Mouse (Mus musculus) kidney, adult 2 months (tissue): ENCODE measurements around the gene Tecpr1. TPM values are rescaled to one million over a fixed set of nuclear protein-coding genes. Genes with fewer than 3 reads are reported as not detected.
A peak's percentile ranks its signal among the peaks of the same experiment; 100 is the strongest.

Source experiments
- DNase-seq: peaks from one replicate; pipeline ENCODE4 v3.0.0; 2021
- H3K27ac ChIP-seq: fragments of 200-500 bp; 2 replicates; pipeline ENCODE4 v1.5.1; 2012; ENCODE audit warnings: low read depth, low read length, control low read depth, inconsistent platforms; ENCODE audit not compliant: insufficient read depth
- H3K27me3 ChIP-seq: fragments of 200-500 bp; replicated peaks from 2 replicates; pipeline ENCODE4 v1.6.1; 2012; ENCODE audit warnings: mild to moderate bottlenecking, moderate library complexity, low read length, inconsistent platforms; ENCODE audit not compliant: control insufficient read depth, insufficient read depth
- H3K36me3 ChIP-seq: fragments of 200-500 bp; 2 replicates; pipeline ENCODE4 v1.6.1; 2012; ENCODE audit warnings: mild to moderate bottlenecking, moderate library complexity, low read length, inconsistent platforms; ENCODE audit not compliant: control insufficient read depth, insufficient read depth
- H3K4me1 ChIP-seq: fragments of 200-500 bp; 2 replicates; pipeline ENCODE4 v1.6.1; 2011; ENCODE audit warnings: low read length; ENCODE audit not compliant: control insufficient read depth, insufficient read depth
- H3K4me3 ChIP-seq: fragments of 200-500 bp; 2 replicates; pipeline ENCODE4 v1.5.1; 2011; ENCODE audit warnings: mild to moderate bottlenecking, low read depth, low read length, control low read depth; ENCODE audit not compliant: insufficient read depth
- CTCF ChIP-seq: fragments of 200-500 bp; conservative IDR thresholded peaks from 2 replicates; pipeline ENCODE4 v1.5.1; 2011; ENCODE audit warnings: low read depth, mild to moderate bottlenecking, control low read depth, low read length, moderate library complexity, mixed read lengths; ENCODE audit not compliant: insufficient read depth, insufficient read length
- POLR2A ChIP-seq: fragments of 200-500 bp; IDR thresholded peaks from one replicate; pipeline ENCODE4 v1.6.1; 2011; ENCODE audit warnings: low read depth, low read length, control low read depth
- WGBS: fragments of 180-500 bp; shearing (Covaris S2); methylation state at CpG from one replicate; pipeline ENCODE4 v1.1.7; 2018; 5-methylcytosine and 5-hydroxymethylcytosine counted together
- polyA plus RNA-seq: library from polyadenylated mRNA; depleted of rRNA; stranded (reverse); fragments of >200 nt; gene quantifications from 2 replicates; pipeline ENCODE4 v1.2.3, GENCODE M21; 2012; rRNA removed

Gene Tecpr1
- polyA plus RNA-seq: 35.6 and 36.6 TPM in 2 replicates

GRCm38 (mm10) chr5:144223503-144223862, at the start of gene Tecpr1:
Gene Tecpr1 (minus strand): TSS chr5:144223615.
- peak; percentile 98 for DNase-seq
- under 1% methylated on average over 37 of the region's 37 CpGs for WGBS
- Histone ChIP-seq H3K27me3 (no peaks in the 10 kb centered on the region), H3K36me3 (no peaks in the 10 kb centered on the region), H3K4me3 (peak within 1 kb of the TSS; percentile 72), H3K4me1 (no peaks in the 10 kb centered on the region; the same call in 1 of the 2 replicates), H3K27ac (peak within 1 kb of the TSS; percentile 87)
- TF ChIP-seq CTCF (no peak), POLR2A (peak; percentile 40)

GRCm38 (mm10) chr5:144271772-144272171, 48.4 kb upstream of the Tecpr1 start:
- 60% methylated on average over 5 of the region's 5 CpGs for WGBS
- H3K27ac ChIP-seq: no peak overlapping the region
- no peaks in the 10 kb centered on the region for H3K27me3 ChIP-seq
- no peaks in the 10 kb centered on the region for H3K36me3 ChIP-seq
- TF ChIP-seq POLR2A (no peak), CTCF (no peak)
- no peaks in the 10 kb centered on the region for H3K4me1 ChIP-seq
- no peak overlapping the region for H3K4me3 ChIP-seq
- no peak for DNase-seq

GRCm38 (mm10) chr5:144271118-144271517, 47.7 kb upstream of the Tecpr1 start:
- H3K4me3 ChIP-seq: no peak overlapping the region
- TF ChIP-seq CTCF (no peak), POLR2A (no peak)
- H3K4me1 ChIP-seq: no peaks in the 10 kb centered on the region
- no peak for DNase-seq
- 79% methylated on average over 3 of the region's 3 CpGs for WGBS
- H3K36me3 ChIP-seq: no peaks in the 10 kb centered on the region
- H3K27ac ChIP-seq: no peak overlapping the region
- H3K27me3 ChIP-seq: no peaks in the 10 kb centered on the region

- TF ChIP-seq POLR2A (no peak), CTCF (no peak)
- H3K27me3 ChIP-seq: no peaks in the 10 kb centered on the region
- no peak for DNase-seq
- no peak overlapping the region for H3K4me3 ChIP-seq
- no peaks in the 10 kb centered on the region for H3K36me3 ChIP-seq
- H3K4me1 ChIP-seq: no peaks in the 10 kb centered on the region
- H3K27ac ChIP-seq: no peak overlapping the region
- WGBS: 91% methylated on average over 8 of the region's 8 CpGs
These were observed 47.0 kb upstream of the Tecpr1 start for GRCm38 (mm10) chr5:144270420-144270819.

GRCm38 (mm10) chr5:144269926-144270325, 46.5 kb upstream of the Tecpr1 start:
- Histone ChIP-seq H3K4me1 (no peaks in the 10 kb centered on the region), H3K27me3 (no peaks in the 10 kb centered on the region), H3K27ac (no peak overlapping the region), H3K4me3 (no peak overlapping the region), H3K36me3 (no peaks in the 10 kb centered on the region)
- TF ChIP-seq CTCF (no peak), POLR2A (no peak)
- WGBS: 90% methylated on average over 7 of the region's 7 CpGs
- DNase-seq: no peak

GRCm38 (mm10) chr5:144267535-144268241, 44.3 kb upstream of the Tecpr1 start:
- TF ChIP-seq CTCF: no peak
- no peak for TF ChIP-seq POLR2A
- H3K27me3 ChIP-seq: no peaks in the 10 kb centered on the region
- no peaks in the 10 kb centered on the region for H3K36me3 ChIP-seq
- H3K27ac ChIP-seq: no peak overlapping the region
- peaks cover 4% of the 10 kb centered on the region; the same call in 1 of the 2 replicates for H3K4me1 ChIP-seq
- DNase-seq: peak; percentile 83
- WGBS: 41% methylated on average over 8 of the region's 8 CpGs
- H3K4me3 ChIP-seq: no peak overlapping the region

GRCm38 (mm10) chr5:144263496-144263895, 40.1 kb upstream of the Tecpr1 start:
- TF ChIP-seq POLR2A (no peak), CTCF (no peak)
- H3K27me3 ChIP-seq: no peaks in the 10 kb centered on the region
- H3K4me1 ChIP-seq: peaks cover 35% of the 10 kb centered on the region
- H3K27ac ChIP-seq: peak overlapping the region; percentile 18; the same call in 1 of the 2 replicates
- no peak overlapping the region for H3K4me3 ChIP-seq
- DNase-seq: peak; percentile 40
- WGBS: 56% methylated on average over 13 of the region's 13 CpGs
- H3K36me3 ChIP-seq: no peaks in the 10 kb centered on the region; the same call in 1 of the 2 replicates

- 42% methylated on average over 9 of the region's 9 CpGs for WGBS
These were observed 39.7 kb upstream of the Tecpr1 start for GRCm38 (mm10) chr5:144263082-144263481.

More at GRCm38 (mm10) chr5:144263082-144263481, 39.7 kb upstream of the Tecpr1 start:
- H3K36me3 ChIP-seq: no peaks in the 10 kb centered on the region; the same call in 1 of the 2 replicates
- no peak overlapping the region for H3K4me3 ChIP-seq
- H3K27ac ChIP-seq: peak overlapping the region; percentile 18; the same call in 1 of the 2 replicates
- no peak for DNase-seq
- H3K27me3 ChIP-seq: no peaks in the 10 kb centered on the region
- TF ChIP-seq POLR2A (no peak), CTCF (no peak)
- peaks cover 35% of the 10 kb centered on the region for H3K4me1 ChIP-seq
